Mouse (Mus musculus): ENCODE measurements around the gene Hnrnpr. TPM values are rescaled to one million over a fixed set of nuclear protein-coding genes. Genes with fewer than 3 reads are reported as not detected.

The Hnrnpr gene
- polyA plus RNA-seq (2015; fragmentation: Nextera tagmentation; extraction: Ambion mirVana), result 139 and 155 TPM in 2 replicates

DNA sequence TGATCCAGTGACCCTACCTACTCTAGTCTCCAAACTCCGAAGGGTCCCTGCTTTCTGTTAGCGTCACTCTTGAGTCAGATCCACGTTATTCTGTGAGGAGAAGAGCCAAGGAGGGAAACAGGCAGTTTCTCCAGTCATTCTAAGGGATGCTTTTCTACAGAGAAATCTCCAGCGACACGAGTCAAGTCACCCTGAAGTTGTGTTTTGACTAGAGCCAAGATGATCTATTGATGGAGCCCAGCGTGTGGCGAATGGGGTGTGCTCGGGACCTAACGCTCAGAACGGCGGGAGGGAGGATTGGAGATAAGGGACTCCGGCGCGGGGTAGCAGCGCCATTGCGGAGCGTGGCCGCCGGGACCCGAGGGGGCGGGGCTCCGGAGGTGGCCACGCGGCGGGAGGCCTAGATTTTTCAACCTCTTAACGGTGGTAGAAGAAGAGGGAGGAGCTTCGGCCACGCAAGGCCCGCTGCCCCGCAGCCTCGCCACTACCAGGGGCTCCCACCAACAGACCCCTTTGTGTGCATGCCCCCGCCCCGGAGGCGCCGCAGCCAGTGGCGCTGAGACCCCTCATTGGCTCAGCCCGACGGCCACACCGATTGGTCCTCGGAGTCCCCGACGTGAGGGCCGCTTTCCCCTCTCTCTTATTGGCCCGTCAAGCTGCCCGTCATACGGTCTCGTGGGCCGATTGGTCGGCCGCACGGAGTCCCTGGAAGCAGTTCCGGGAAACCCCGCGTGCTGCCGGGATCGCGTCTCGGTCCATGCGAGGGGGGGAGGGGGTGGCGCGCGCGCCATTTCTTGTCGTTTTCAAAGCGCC, at the start of gene Hnrnpr:
Hnrnpr (plus strand) TSS at position 714 of the 813 bp plus-strand sequence.

DNA sequence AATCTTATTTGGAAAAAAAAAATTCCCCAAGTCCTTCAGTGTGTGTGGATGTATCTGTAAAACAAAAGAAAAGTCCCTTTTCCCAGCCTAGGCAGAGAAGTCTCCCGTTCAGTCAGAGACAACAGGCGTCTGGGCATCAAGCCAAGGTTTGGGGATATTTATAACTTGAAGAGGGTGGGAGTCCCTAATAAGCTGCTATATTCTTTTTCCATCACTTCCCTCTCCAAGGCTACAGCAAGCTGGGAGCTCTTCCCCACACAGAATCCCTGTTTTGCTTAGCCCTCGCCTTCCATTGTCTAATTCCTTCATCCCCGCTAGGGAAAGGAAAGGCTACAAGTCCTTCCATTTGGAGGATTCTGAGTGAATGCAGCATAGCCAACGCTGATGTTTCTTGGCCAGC, 26.3 kb upstream of the Hnrnpr start, which contains the start of gene Zfp46:
Zfp46 (plus strand) TSS at position 229 of the 400 bp plus-strand sequence.

Other genes with a start within 250 kb of the Hnrnpr start
- 271 and 312 TPM in 2 replicates for gene Id3, start 167.4 kb upstream of the Hnrnpr start, polyA plus RNA-seq (2015; fragmentation: Nextera tagmentation; extraction: Ambion mirVana)
- 0.99 and 2.7 TPM in 2 replicates for gene E2f2, start 138.5 kb upstream of the Hnrnpr start, polyA plus RNA-seq (2015; fragmentation: Nextera tagmentation; extraction: Ambion mirVana)
- 4.9 and 5.4 TPM in 2 replicates for gene Asap3, start 104.6 kb upstream of the Hnrnpr start, polyA plus RNA-seq (2015; fragmentation: Nextera tagmentation; extraction: Ambion mirVana)
- gene Tcea3, start 63.2 kb upstream of the Hnrnpr start, polyA plus RNA-seq (2015; fragmentation: Nextera tagmentation; extraction: Ambion mirVana), result 1.9 and 3.7 TPM in 2 replicates
- 22.0 and 23.5 TPM in 2 replicates for gene Zfp46, start 26.3 kb upstream of the Hnrnpr start, polyA plus RNA-seq (2015; fragmentation: Nextera tagmentation; extraction: Ambion mirVana)
- gene Htr1d, start 112.6 kb downstream of the Hnrnpr start, polyA plus RNA-seq (2015; fragmentation: Nextera tagmentation; extraction: Ambion mirVana), result 4.9 and 7.0 TPM in 2 replicates
- 0.56 and 0.80 TPM in 2 replicates for gene 6030445D17Rik, start 151.3 kb downstream of the Hnrnpr start, polyA plus RNA-seq (2015; fragmentation: Nextera tagmentation; extraction: Ambion mirVana)
- 65.7 and 72.2 TPM in 2 replicates for gene Luzp1, start 158.8 kb downstream of the Hnrnpr start, polyA plus RNA-seq (2015; fragmentation: Nextera tagmentation; extraction: Ambion mirVana)